Mouse (Mus musculus) MEL (cell line): Measurements from ENCODE around the gene Anapc11. TPM values are rescaled to one million over a fixed set of nuclear protein-coding genes. Genes with fewer than 3 reads are reported as not detected.

Source experiments
- DNase-seq: peaks from one replicate; pipeline ENCODE4 v3.0.0; 2011; ENCODE audit warnings: low read depth, low spot score
- H3K27ac ChIP-seq: 2 replicates; pipeline ENCODE4 v1.5.1; 2012; ENCODE audit warnings: low read depth, mild to moderate bottlenecking, control low read depth, low read length, moderate library complexity; ENCODE audit not compliant: control insufficient read depth
- H3K27me3 ChIP-seq, 2 experiments: fragments of 150-350 bp in 1 of 2; sonication (generic) in 1 of 2; 2 replicates each; pipeline ENCODE4 v1.6.1; 2012; ENCODE audit warnings: low read length in 2 of 2, mild to moderate bottlenecking in 2 of 2, improper control_type of control experiment in 1 of 2, moderate library complexity in 1 of 2; ENCODE audit not compliant: insufficient read depth in 2 of 2, control insufficient read depth in 1 of 2
- H3K36me3 ChIP-seq, 2 experiments: 2 replicates each; pipeline ENCODE4 v1.6.1; 2012 to 2014; ENCODE audit warnings: low read length in 2 of 2, improper control_type of control experiment in 1 of 2, inconsistent platforms in 1 of 2, mild to moderate bottlenecking in 1 of 2; ENCODE audit not compliant: insufficient read depth in 2 of 2, control insufficient read depth in 1 of 2
- H3K4me1 ChIP-seq, 2 experiments: fragments of 150-350 bp in 1 of 2; sonication (generic) in 1 of 2; 2 replicates each; pipeline ENCODE4 v1.6.1; 2012; ENCODE audit warnings: low read length in 2 of 2, improper control_type of control experiment in 1 of 2, mild to moderate bottlenecking in 1 of 2; ENCODE audit not compliant: insufficient read depth in 2 of 2, control insufficient read depth in 1 of 2
- H3K4me3 ChIP-seq, 2 experiments: fragments of 150-350 bp in 1 of 2; sonication (generic) in 1 of 2; 2 replicates each; pipeline ENCODE4 v1.5.1; 2012; ENCODE audit warnings: low read depth in 2 of 2, low read length in 2 of 2, mild to moderate bottlenecking in 2 of 2, moderate library complexity in 2 of 2, control low read depth in 1 of 2, improper control_type of control experiment in 1 of 2; ENCODE audit not compliant: control insufficient read depth in 1 of 2, insufficient read depth in 1 of 2
- H3K79me2 ChIP-seq: 2 replicates; pipeline ENCODE4 v1.6.1; 2012; ENCODE audit warnings: mild to moderate bottlenecking, low read length, moderate library complexity; ENCODE audit not compliant: control insufficient read depth, poor library complexity, insufficient read depth
- H3K9ac ChIP-seq: 2 replicates; pipeline ENCODE4 v1.6.1; 2012; ENCODE audit warnings: low read depth, mild to moderate bottlenecking, control low read depth, low read length, moderate library complexity; ENCODE audit not compliant: control insufficient read depth, poor library complexity, severe bottlenecking
- H3K9me3 ChIP-seq: fragments of 150-350 bp; sonication (generic); replicated peaks from 2 replicates; pipeline ENCODE4 v1.6.1; 2012; ENCODE audit warnings: mild to moderate bottlenecking, low read length, improper control_type of control experiment, moderate library complexity; ENCODE audit not compliant: insufficient read depth
- CHD1 ChIP-seq: IDR thresholded peaks from 2 replicates; pipeline ENCODE4 v1.6.1; 2012; ENCODE audit warnings: low read depth, mild to moderate bottlenecking, inconsistent platforms, low read length, improper control_type of control experiment
- CTCF ChIP-seq, 3 experiments: IDR thresholded peaks in 2 of 3; conservative IDR thresholded peaks in 1 of 3; 2 replicates each; pipeline ENCODE4 v1.5.1; 2011 to 2012; ENCODE audit warnings: low read length in 3 of 3, low read depth in 2 of 3, mild to moderate bottlenecking in 2 of 3, improper control_type of control experiment in 1 of 3, inconsistent platforms in 1 of 3, mixed read lengths in 1 of 3, moderate library complexity in 1 of 3; ENCODE audit not compliant: control insufficient read depth in 1 of 3, insufficient read depth in 1 of 3, poor library complexity in 1 of 3, severe bottlenecking in 1 of 3
- E2F4 ChIP-seq: IDR thresholded peaks from 2 replicates; pipeline ENCODE4 v1.6.1; 2011; ENCODE audit warnings: low read depth, low read length, improper control_type of control experiment, borderline replicate concordance
- ELF1 ChIP-seq: IDR thresholded peaks from 2 replicates; pipeline ENCODE4 v1.6.1; 2014; ENCODE audit warnings: low read depth, mild to moderate bottlenecking, inconsistent platforms, low read length, improper control_type of control experiment, moderate library complexity
- ETS1 ChIP-seq: IDR thresholded peaks from 2 replicates; pipeline ENCODE4 v1.6.1; 2012; ENCODE audit warnings: low read depth, mild to moderate bottlenecking, inconsistent platforms, low read length, improper control_type of control experiment, moderate library complexity
- HCFC1 ChIP-seq: IDR thresholded peaks from 2 replicates; pipeline ENCODE4 v1.6.1; 2012; ENCODE audit warnings: low read depth, mild to moderate bottlenecking, inconsistent platforms, low read length, improper control_type of control experiment, moderate library complexity
- JUND ChIP-seq: IDR thresholded peaks from 2 replicates; pipeline ENCODE4 v1.6.1; 2011; ENCODE audit warnings: low read depth, mild to moderate bottlenecking, improper control_type of control experiment, low read length
- KAT2A ChIP-seq: conservative IDR thresholded peaks from 2 replicates; pipeline ENCODE4 v1.6.1; 2012; ENCODE audit warnings: low read depth, low read length, improper control_type of control experiment, inconsistent platforms
- MAX ChIP-seq: IDR thresholded peaks from 2 replicates; pipeline ENCODE4 v1.6.1; 2011; ENCODE audit warnings: low read length, improper control_type of control experiment
- MEF2A ChIP-seq: IDR thresholded peaks from 2 replicates; pipeline ENCODE4 v1.6.1; 2014; ENCODE audit warnings: low read depth, mild to moderate bottlenecking, inconsistent platforms, low read length, improper control_type of control experiment; ENCODE audit not compliant: poor library complexity, insufficient replicate concordance, severe bottlenecking; ENCODE audit errors: extremely low read depth
- MXI1 ChIP-seq: IDR thresholded peaks from 2 replicates; pipeline ENCODE4 v1.6.1; 2011; ENCODE audit warnings: mild to moderate bottlenecking, low read depth, low read length, improper control_type of control experiment
- POLR2AphosphoS5 ChIP-seq: IDR thresholded peaks from 2 replicates; pipeline ENCODE4 v1.6.1; 2012; ENCODE audit warnings: low read depth, borderline replicate concordance, mild to moderate bottlenecking, inconsistent platforms, low read length, moderate library complexity, mixed read lengths
- RAD21 ChIP-seq: IDR thresholded peaks from 2 replicates; pipeline ENCODE4 v1.6.1; 2011; ENCODE audit warnings: mild to moderate bottlenecking, low read depth, low read length, improper control_type of control experiment
- SMC3 ChIP-seq: IDR thresholded peaks from 2 replicates; pipeline ENCODE4 v1.6.1; 2011; ENCODE audit warnings: low read depth, low read length, improper control_type of control experiment
- TBP ChIP-seq: IDR thresholded peaks from 2 replicates; pipeline ENCODE4 v1.8.0; 2011; ENCODE audit warnings: low read depth, low read length, improper control_type of control experiment
- UBTF ChIP-seq: IDR thresholded peaks from 2 replicates; pipeline ENCODE4 v1.6.1; 2012; ENCODE audit warnings: low read depth, mild to moderate bottlenecking, inconsistent platforms, low read length, improper control_type of control experiment, moderate library complexity, borderline replicate concordance; ENCODE audit not compliant: insufficient read depth
- USF1 ChIP-seq: IDR thresholded peaks from 2 replicates; pipeline ENCODE4 v1.6.1; 2014; ENCODE audit warnings: low read depth, mild to moderate bottlenecking, inconsistent platforms, low read length, improper control_type of control experiment, moderate library complexity
- USF2 ChIP-seq, 2 experiments: IDR thresholded peaks; 2 replicates each; pipeline ENCODE4 v1.6.1; 2011 to 2012; ENCODE audit warnings: improper control_type of control experiment in 2 of 2, low read length in 2 of 2, borderline replicate concordance in 1 of 2, inconsistent platforms in 1 of 2, low read depth in 1 of 2, mild to moderate bottlenecking in 1 of 2; ENCODE audit not compliant: insufficient read depth in 1 of 2
- ZC3H11A ChIP-seq: IDR thresholded peaks from 2 replicates; pipeline ENCODE4 v1.6.1; 2012; ENCODE audit warnings: low read depth, mild to moderate bottlenecking, inconsistent platforms, low read length, improper control_type of control experiment
- ZKSCAN1 ChIP-seq: IDR thresholded peaks from 2 replicates; pipeline ENCODE4 v1.6.1; 2012; ENCODE audit warnings: low read depth, mild to moderate bottlenecking, inconsistent platforms, low read length, improper control_type of control experiment, moderate library complexity
- polyA plus RNA-seq, 2 experiments: library from polyadenylated mRNA; stranded (reverse) in 1 of 2; unstranded in 1 of 2; fragments of >175 nt in 1 of 2; fragments of >200 nt in 1 of 2; gene quantifications; 2 replicates each; pipeline versions ENCODE4 v1.2.1 to v1.2.4; 2012; ENCODE audit warnings: low replicate concordance in 2 of 2, low read depth in 1 of 2; ENCODE audit not compliant: insufficient read length in 2 of 2, insufficient read depth in 1 of 2, missing spikeins in 1 of 2
- total RNA-seq: library from RNA; depleted of rRNA; stranded (reverse); fragments of 300-350 nt; gene quantifications from 2 replicates; pipeline ENCODE4 v1.2.3, GENCODE M21; 2012

The Anapc11 gene
- total and polyA plus RNA-seq, 3 experiments: 120 to 130 TPM; not detected in 1

- TF ChIP-seq CHD1 (0 out of 2 replicates have a peak, but pooled peaks have one; percentile 17), TBP (0 out of 2 replicates have a peak, but pooled peaks have one; percentile 24), CTCF (IDR thresholded peaks at IDR 0.05 in 2 of 3, conservative IDR thresholded peaks at IDR 0.05 in 1 of 3; ENCODE audit: control insufficient read depth in 1 of 3, insufficient read depth in 1 of 3, low read depth in 2 of 3, low read length in 3 of 3, poor library complexity in 1 of 3, severe bottlenecking in 1 of 3) (no peak), HCFC1 (no peak; the same call in 1 of the 2 replicates)
Measured at GRCm38 (mm10) chr11:120630881-120631725, 32.9 kb downstream of the Anapc11 start (continued).

GRCm38 (mm10) chr11:120631726-120632448 is 33.7 kb downstream of the Anapc11 start:
- H3K9ac ChIP-seq: peak overlapping the region; percentile 98
- peaks cover 57% of the 10 kb centered on the region for H3K79me2 ChIP-seq
- H3K27me3 ChIP-seq: no peaks in the 10 kb centered on the region
- H3K27ac ChIP-seq: peak overlapping the region; percentile 78
- H3K36me3 ChIP-seq: peaks cover 3 to 39% of the 10 kb centered on the region in 2 experiments; a peak in 3 of 4 replicates
- TF ChIP-seq ETS1 (no peak), RAD21 (no peak)
- TF ChIP-seq, all 39 proteins: peak for 0
- peak; percentile 63 for DNase-seq
- peaks cover 26 to 48% of the 10 kb centered on the region in 2 experiments for H3K4me1 ChIP-seq
- no peaks in the 10 kb centered on the region for H3K9me3 ChIP-seq
- peak overlapping the region; percentile 79 to 87 for H3K4me3 ChIP-seq

GRCm38 (mm10) chr11:120632559-120633519 is 34.6 kb downstream of the Anapc11 start:
- peak overlapping the region; percentile 98 for H3K9ac ChIP-seq
- H3K79me2 ChIP-seq: peaks cover 55% of the 10 kb centered on the region
- H3K27me3 ChIP-seq: no peaks in the 10 kb centered on the region
- H3K36me3 ChIP-seq: peaks cover 3 to 39% of the 10 kb centered on the region in 2 experiments; a peak in 3 of 4 replicates
- peak overlapping the region; percentile 78 for H3K27ac ChIP-seq
- no peaks in the 10 kb centered on the region for H3K9me3 ChIP-seq
- peak overlapping the region; percentile 79 to 87 for H3K4me3 ChIP-seq
- DNase-seq: peak; percentile 93
- H3K4me1 ChIP-seq: peaks cover 26 to 48% of the 10 kb centered on the region in 2 experiments
- no peak for TF ChIP-seq POLR2AphosphoS5
- TF ChIP-seq MXI1: peak; percentile 84; the same call in 1 of the 2 replicates
- no peak for TF ChIP-seq USF2 (IDR thresholded peaks at IDR 0.05; ENCODE audit: borderline replicate concordance in 1 of 2, insufficient read depth in 1 of 2, low read depth in 1 of 2, low read length in 2 of 2)
- no peak for TF ChIP-seq CHD1
- TF ChIP-seq HCFC1: peak; percentile 63
- TF ChIP-seq MEF2A: no peak
- TF ChIP-seq UBTF: peak; percentile 93; the same call in 1 of the 2 replicates
- TF ChIP-seq ZKSCAN1: no peak
- peak; percentile 85 for TF ChIP-seq ETS1
- no peak for TF ChIP-seq JUND
- peak; percentile 77 for TF ChIP-seq MAX
- TF ChIP-seq CTCF (IDR thresholded peaks at IDR 0.05 in 2 of 3, conservative IDR thresholded peaks at IDR 0.05 in 1 of 3; ENCODE audit: control insufficient read depth in 1 of 3, insufficient read depth in 1 of 3, low read depth in 2 of 3, low read length in 3 of 3, poor library complexity in 1 of 3, severe bottlenecking in 1 of 3): peak in 2 of 3 experiments; percentile 4 to 26; a peak in 3 of 6 replicates
- TF ChIP-seq RAD21: no peak
- TF ChIP-seq SMC3: 0 out of 2 replicates have a peak, but pooled peaks have one; percentile 5
- TF ChIP-seq E2F4: no peak
- no peak for TF ChIP-seq ELF1
- no peak for TF ChIP-seq ZC3H11A
- no peak for TF ChIP-seq KAT2A
- TF ChIP-seq USF1: no peak; the same call in 1 of the 2 replicates
